Mouse (Mus musculus) ES-E14 (cell line): ENCODE data around the gene Mapkap1.

Experiments
- HCFC1 ChIP-seq: IDR thresholded peaks from 2 replicates; pipeline ENCODE4 v1.6.1; 2012; ENCODE audit warnings: low read length, inconsistent platforms, borderline replicate concordance; ENCODE audit not compliant: insufficient read depth
- MAFK ChIP-seq: IDR thresholded peaks from 2 replicates; pipeline ENCODE4 v1.6.1; 2014; ENCODE audit warnings: mild to moderate bottlenecking, low read depth, low read length, inconsistent platforms; ENCODE audit not compliant: insufficient read depth
- ZNF384 ChIP-seq: IDR thresholded peaks from 2 replicates; pipeline ENCODE4 v1.6.1; 2012; ENCODE audit warnings: low read depth, low read length, inconsistent platforms

GRCm38 (mm10) chr2:34602111-34602541 lies 195.6 kb downstream of the Mapkap1 start:
- no peak for TF ChIP-seq ZNF384
- no peak for TF ChIP-seq MAFK
- no peak for TF ChIP-seq HCFC1
